Mouse (Mus musculus): ENCODE data around the gene Gtpbp3. TPM values are rescaled to one million over a fixed set of nuclear protein-coding genes. Genes with fewer than 3 reads are reported as not detected.

Gtpbp3 gene
- polyA plus RNA-seq, 1 experiment from 2014 or later = 16.1 TPM

DNA sequence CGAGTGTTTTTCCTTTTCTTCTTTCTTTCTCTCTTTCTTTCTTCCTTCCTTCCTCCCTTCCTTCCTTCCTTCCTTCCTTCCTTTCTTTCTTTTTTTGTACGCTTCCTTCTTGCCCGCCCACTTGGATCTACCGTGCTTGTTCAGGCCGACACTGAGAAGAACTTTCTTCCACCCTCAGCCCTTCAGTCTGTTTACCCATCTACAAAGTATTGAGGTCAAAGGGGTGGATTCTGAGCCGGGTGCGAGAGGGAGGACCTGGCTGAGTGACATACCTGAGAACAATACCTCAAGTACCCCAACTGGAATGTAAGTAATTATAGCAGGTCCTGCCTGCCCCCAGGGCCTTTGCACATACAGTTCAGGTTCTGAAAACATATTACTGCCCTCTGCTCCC, 1.8 kb upstream of the Gtpbp3 start:
- H3K4me3 ChIP-seq (ENCODE audit: low read length) = peak overlapping the region; percentile 80
- peak overlapping the region; percentile 26; the same call in 1 of the 2 replicates for H3K27ac ChIP-seq (ENCODE audit: low read length)
- H3K9ac ChIP-seq (ENCODE audit: low read length) = peak overlapping the region; percentile 89
- 0 out of 2 replicates have a peak, but pooled peaks cover 3% of the 10 kb centered on the region for H3K36me3 ChIP-seq (ENCODE audit: control insufficient read depth, insufficient read depth, low read length)
- H3K27me3 ChIP-seq (ENCODE audit: control insufficient read depth, insufficient read depth, low read depth, low read length) = no peaks in the 10 kb centered on the region
- H3K9me3 ChIP-seq (ENCODE audit: control insufficient read depth, low read length) = no peaks in the 10 kb centered on the region
- peak; percentile 10; the same call in 1 of the 2 replicates for ATAC-seq (ENCODE audit: low read depth)
- peak overlapping the region; percentile 82; the same call in 1 of the 2 replicates for H3K4me2 ChIP-seq (ENCODE audit: low read depth, low read length)
- 5% methylated on average over 7 of the region's 7 CpGs for WGBS
- peaks cover 16% of the 10 kb centered on the region for H3K4me1 ChIP-seq (replicated peaks; ENCODE audit: control insufficient read depth, insufficient read depth, low read length)

DNA sequence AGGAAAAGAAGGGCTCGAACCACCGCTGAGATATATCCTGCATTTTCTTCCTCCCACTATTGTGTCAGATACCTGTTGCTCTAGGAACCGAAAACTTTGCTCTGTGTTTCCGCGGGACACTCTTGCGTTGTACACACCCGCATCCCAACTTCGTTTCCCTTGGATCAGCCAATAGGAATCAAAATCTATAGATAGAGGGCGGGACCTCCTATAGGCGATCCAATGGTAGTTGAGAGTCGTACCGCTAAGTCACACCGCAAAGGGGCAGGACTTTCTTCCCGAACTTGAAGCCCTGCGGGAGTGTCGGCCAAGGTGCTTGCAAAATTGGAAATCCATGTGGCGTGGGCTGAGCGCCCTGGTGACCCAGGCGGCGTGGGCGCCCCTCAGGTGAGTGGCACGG, 551 bp downstream of the Gtpbp3 start:
- Histone ChIP-seq H3K9me3 (ENCODE audit: control insufficient read depth, low read length) (no peaks in the 10 kb centered on the region), H3K27ac (ENCODE audit: low read length) (peak overlapping the region; percentile 94), H3K9ac (ENCODE audit: low read length) (peak overlapping the region; percentile 84), H3K36me3 (ENCODE audit: control insufficient read depth, insufficient read depth, low read length) (peaks cover 11% of the 10 kb centered on the region), H3K27me3 (ENCODE audit: control insufficient read depth, insufficient read depth, low read depth, low read length) (no peaks in the 10 kb centered on the region), H3K4me3 (ENCODE audit: low read length) (peak overlapping the region; percentile 93), H3K4me2 (ENCODE audit: low read depth, low read length) (peak overlapping the region; percentile 96), H3K4me1 (replicated peaks; ENCODE audit: control insufficient read depth, insufficient read depth, low read length) (peaks cover 16% of the 10 kb centered on the region)
- under 1% methylated on average over 22 of the region's 22 CpGs for WGBS
- ATAC-seq (ENCODE audit: low read depth) = peak; percentile 88

DNA sequence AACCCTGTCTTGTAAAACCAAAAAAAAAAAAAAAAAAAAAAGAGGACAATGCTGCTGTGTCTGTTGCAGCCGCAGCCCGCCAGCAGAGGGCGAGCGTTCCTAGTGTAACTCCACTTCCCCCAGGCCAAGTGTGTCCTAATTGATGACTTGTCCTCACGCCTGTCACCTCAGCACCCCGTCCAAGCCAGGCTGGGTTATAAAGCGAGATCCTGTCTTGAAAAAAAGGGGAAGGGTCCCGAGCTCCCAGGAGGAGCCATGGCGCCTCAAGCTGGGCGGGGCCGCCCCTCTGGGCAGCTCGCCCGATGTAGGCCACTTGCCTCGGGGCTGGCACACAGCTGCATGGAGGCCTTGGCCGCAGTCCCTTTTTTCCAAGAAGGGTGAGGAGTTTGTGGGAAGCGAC, 7.1 kb downstream of the Gtpbp3 start:
- H3K9ac ChIP-seq (ENCODE audit: low read length) = 0 out of 2 replicates have a peak overlapping the region, but pooled peaks have one; percentile 14
- peaks cover 14% of the 10 kb centered on the region for H3K36me3 ChIP-seq (ENCODE audit: control insufficient read depth, insufficient read depth, low read length)
- peak; percentile 66 for ATAC-seq (ENCODE audit: low read depth)
- no peak overlapping the region for H3K4me3 ChIP-seq (ENCODE audit: low read length)
- H3K27ac ChIP-seq (ENCODE audit: low read length) = peak overlapping the region; percentile 73
- WGBS = 11% methylated on average over 16 of the region's 16 CpGs
- H3K4me2 ChIP-seq (ENCODE audit: low read depth, low read length) = peak overlapping the region; percentile 33
- H3K4me1 ChIP-seq (replicated peaks; ENCODE audit: control insufficient read depth, insufficient read depth, low read length) = peaks cover 44% of the 10 kb centered on the region
- H3K9me3 ChIP-seq (ENCODE audit: control insufficient read depth, low read length) = no peaks in the 10 kb centered on the region
- H3K27me3 ChIP-seq (ENCODE audit: control insufficient read depth, insufficient read depth, low read depth, low read length) = no peaks in the 10 kb centered on the region

DNA sequence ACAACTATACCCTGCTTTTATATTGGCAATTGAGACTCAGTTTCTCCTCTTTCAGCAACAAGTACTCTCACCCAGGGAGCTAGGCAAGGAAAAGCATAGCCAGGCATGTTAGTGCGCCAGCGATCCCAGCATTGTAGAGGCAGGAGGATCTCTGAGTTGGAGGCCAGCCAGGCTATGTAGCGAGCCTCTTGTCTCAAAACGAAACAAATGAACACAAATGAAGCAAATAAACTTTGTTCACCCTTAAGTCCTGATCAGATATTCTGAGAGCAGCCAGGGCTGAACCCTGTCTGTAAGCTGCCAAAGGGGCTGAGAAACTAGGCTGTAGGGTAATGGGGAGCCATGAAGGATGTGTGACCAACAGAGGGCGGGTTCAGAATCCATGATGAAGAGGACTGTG, 7.9 kb downstream of the Gtpbp3 start:
- Histone ChIP-seq H3K27me3 (ENCODE audit: control insufficient read depth, insufficient read depth, low read depth, low read length) (no peaks in the 10 kb centered on the region), H3K9me3 (ENCODE audit: control insufficient read depth, low read length) (no peaks in the 10 kb centered on the region), H3K4me3 (ENCODE audit: low read length) (no peak overlapping the region), H3K4me2 (ENCODE audit: low read depth, low read length) (no peak overlapping the region), H3K27ac (ENCODE audit: low read length) (peak overlapping the region; percentile 73), H3K36me3 (ENCODE audit: control insufficient read depth, insufficient read depth, low read length) (peaks cover 13% of the 10 kb centered on the region), H3K9ac (ENCODE audit: low read length) (no peak overlapping the region), H3K4me1 (replicated peaks; ENCODE audit: control insufficient read depth, insufficient read depth, low read length) (peaks cover 44% of the 10 kb centered on the region)
- 57% methylated on average over 5 of the region's 5 CpGs for WGBS
- no peak for ATAC-seq (ENCODE audit: low read depth)

DNA sequence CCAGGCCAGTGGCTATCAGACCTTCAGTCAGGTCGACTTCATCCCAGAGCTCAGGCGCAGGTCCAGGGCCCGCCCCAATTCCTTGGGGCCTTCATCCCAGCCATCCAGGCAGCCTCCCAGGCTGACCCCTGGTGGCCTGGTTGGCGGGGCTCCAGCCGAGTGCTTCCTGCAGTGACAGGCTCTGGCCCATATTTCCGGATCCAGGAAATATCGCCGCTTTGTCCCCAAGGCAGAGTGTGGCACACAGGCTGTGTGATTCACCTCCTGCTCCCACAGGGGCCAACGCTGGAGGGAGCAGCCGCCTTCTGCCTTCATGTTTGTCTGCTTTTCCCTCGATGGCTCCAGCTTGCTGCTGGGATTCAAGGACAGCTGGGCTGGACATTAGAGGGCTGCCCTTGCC, 8.6 kb downstream of the Gtpbp3 start:
- Histone ChIP-seq H3K4me3 (ENCODE audit: low read length) (no peak overlapping the region), H3K4me2 (ENCODE audit: low read depth, low read length) (no peak overlapping the region), H3K36me3 (ENCODE audit: control insufficient read depth, insufficient read depth, low read length) (peaks cover 11% of the 10 kb centered on the region), H3K27ac (ENCODE audit: low read length) (peak overlapping the region; percentile 80), H3K27me3 (ENCODE audit: control insufficient read depth, insufficient read depth, low read depth, low read length) (no peaks in the 10 kb centered on the region), H3K4me1 (replicated peaks; ENCODE audit: control insufficient read depth, insufficient read depth, low read length) (peaks cover 44% of the 10 kb centered on the region), H3K9me3 (ENCODE audit: control insufficient read depth, low read length) (no peaks in the 10 kb centered on the region), H3K9ac (ENCODE audit: low read length) (no peak overlapping the region)
- ATAC-seq (ENCODE audit: low read depth) = peak; percentile 57
- WGBS = 23% methylated on average over 11 of the region's 11 CpGs

DNA sequence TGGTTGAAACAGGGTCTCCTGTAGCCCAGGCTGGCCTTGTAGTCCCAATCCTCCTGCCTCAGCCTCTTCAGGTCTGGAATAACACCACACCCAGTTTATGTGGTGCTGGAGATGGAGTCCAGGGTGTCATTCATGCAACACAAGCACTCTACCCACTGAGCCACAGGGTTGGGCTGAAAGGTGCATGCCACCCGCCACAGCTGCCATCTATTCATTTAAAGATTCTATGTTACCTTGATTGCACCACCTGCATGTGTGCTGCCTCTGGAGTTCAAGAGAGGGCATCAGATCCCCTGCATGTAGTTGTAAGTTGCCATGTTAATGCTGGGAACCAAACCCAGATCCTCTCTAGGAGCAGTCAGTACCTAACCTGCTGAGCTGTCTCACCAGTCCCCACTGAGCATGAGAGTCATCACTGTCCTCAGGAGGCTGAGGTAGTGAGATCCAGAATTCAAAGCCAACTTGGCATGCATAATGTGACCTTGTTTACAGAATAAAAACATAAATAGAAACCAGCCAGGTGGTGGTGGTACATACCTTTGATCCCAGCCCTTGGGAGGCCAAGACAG, 9.3 kb downstream of the Gtpbp3 start:
- no peak overlapping the region for H3K4me3 ChIP-seq (ENCODE audit: low read length)
- H3K9me3 ChIP-seq (ENCODE audit: control insufficient read depth, low read length) = no peaks in the 10 kb centered on the region
- no peak overlapping the region for H3K4me2 ChIP-seq (ENCODE audit: low read depth, low read length)
- H3K27me3 ChIP-seq (ENCODE audit: control insufficient read depth, insufficient read depth, low read depth, low read length) = no peaks in the 10 kb centered on the region
- peaks cover 44% of the 10 kb centered on the region for H3K4me1 ChIP-seq (replicated peaks; ENCODE audit: control insufficient read depth, insufficient read depth, low read length)
- 85% methylated on average over 1 of the region's 1 CpGs for WGBS
- H3K9ac ChIP-seq (ENCODE audit: low read length) = 0 out of 2 replicates have a peak overlapping the region, but pooled peaks have one; percentile 6
- peak overlapping the region; percentile 80 for H3K27ac ChIP-seq (ENCODE audit: low read length)
- H3K36me3 ChIP-seq (ENCODE audit: control insufficient read depth, insufficient read depth, low read length) = peaks cover 10% of the 10 kb centered on the region
- no peak for ATAC-seq (ENCODE audit: low read depth)

DNA sequence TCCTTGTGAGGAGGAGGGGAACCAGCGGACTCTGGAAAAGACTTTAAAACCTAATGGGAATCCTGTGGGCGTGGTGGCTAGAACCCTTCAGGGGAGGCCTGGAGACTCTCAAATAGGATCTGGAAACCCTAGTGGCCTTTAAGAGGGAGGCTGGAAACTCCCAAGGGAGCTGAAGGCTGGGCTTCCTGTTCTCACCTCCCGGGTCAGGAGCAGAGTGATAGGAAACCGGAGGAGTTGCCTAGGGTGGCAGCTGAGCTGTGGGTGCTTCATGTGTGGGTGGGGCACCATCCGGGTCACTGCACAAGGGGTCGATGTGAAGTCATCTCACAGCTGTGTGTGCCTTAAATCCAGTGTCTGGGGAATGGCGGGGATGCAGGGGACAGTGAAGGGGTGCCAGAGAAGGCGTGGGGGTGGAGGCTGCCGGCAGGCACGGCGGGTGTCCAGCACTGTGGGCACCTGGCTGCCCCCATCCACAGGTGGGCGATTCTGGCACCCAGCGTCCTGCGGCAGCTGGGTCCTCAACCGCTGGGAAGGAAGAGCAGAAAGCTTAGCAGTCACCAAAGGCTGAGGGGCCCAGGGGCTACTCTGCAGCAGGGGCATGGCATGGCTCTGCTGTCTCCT, 10.1 kb downstream of the Gtpbp3 start:
- H3K4me2 ChIP-seq (ENCODE audit: low read depth, low read length) = no peak overlapping the region
- peaks cover 3% of the 10 kb centered on the region; the same call in 1 of the 2 replicates for H3K36me3 ChIP-seq (ENCODE audit: control insufficient read depth, insufficient read depth, low read length)
- peak overlapping the region; percentile 6; the same call in 1 of the 2 replicates for H3K9ac ChIP-seq (ENCODE audit: low read length)
- no peak overlapping the region for H3K4me3 ChIP-seq (ENCODE audit: low read length)
- peak; percentile 1; the same call in 1 of the 2 replicates for ATAC-seq (ENCODE audit: low read depth)
- no peaks in the 10 kb centered on the region for H3K9me3 ChIP-seq (ENCODE audit: control insufficient read depth, low read length)
- no peaks in the 10 kb centered on the region for H3K27me3 ChIP-seq (ENCODE audit: control insufficient read depth, insufficient read depth, low read depth, low read length)
- 24% methylated on average over 15 of the region's 15 CpGs for WGBS
- H3K27ac ChIP-seq (ENCODE audit: low read length) = peak overlapping the region; percentile 68
- H3K4me1 ChIP-seq (replicated peaks; ENCODE audit: control insufficient read depth, insufficient read depth, low read length) = peaks cover 44% of the 10 kb centered on the region

DNA sequence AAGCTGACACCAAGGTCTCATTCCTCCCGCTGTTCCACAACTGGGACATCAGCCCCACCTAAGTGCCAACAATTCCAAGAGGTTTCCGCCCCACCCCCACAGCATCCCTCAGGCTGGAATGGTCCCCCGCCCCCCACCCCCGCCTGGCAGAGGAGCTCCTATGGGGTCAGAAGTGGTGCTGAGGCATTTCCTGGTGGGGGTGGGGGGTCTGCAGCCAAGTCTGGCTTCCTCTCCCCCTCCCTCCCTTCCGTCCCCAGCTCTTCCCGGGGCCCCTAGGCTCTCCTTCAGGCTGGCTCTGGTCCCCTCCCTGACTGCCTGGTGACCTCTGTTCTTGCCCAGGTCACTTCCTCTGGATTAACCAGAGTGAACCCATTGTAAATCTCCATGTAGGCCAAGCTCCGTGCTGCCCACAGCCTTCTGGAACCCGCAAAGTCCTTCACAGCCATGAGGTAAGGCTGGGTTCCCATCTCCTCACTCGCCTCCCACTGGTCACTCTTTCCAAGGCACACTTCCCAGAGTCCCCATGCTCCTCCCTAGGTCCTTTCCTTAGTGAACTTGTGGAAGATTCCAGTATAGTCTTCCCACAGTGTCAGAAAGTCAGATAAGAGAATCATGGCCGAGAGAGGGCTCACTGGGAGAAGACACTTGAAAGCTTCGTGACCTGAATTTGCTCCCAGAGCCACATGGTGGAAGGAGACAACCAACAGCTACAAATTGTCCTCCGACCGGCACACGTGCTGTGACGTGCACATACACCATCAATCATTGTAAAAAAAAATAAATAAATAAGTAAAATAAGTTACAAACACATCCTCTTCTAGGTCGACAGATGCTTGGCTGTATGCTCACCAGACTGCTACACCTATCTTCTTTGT, 11.2 kb downstream of the Gtpbp3 start:
- Histone ChIP-seq H3K9ac (ENCODE audit: low read length) (peak overlapping the region; percentile 6), H3K27me3 (ENCODE audit: control insufficient read depth, insufficient read depth, low read depth, low read length) (no peaks in the 10 kb centered on the region), H3K4me1 (replicated peaks; ENCODE audit: control insufficient read depth, insufficient read depth, low read length) (peaks cover 44% of the 10 kb centered on the region), H3K4me3 (ENCODE audit: low read length) (no peak overlapping the region), H3K4me2 (ENCODE audit: low read depth, low read length) (peak overlapping the region; percentile 23; the same call in 1 of the 2 replicates), H3K36me3 (ENCODE audit: control insufficient read depth, insufficient read depth, low read length) (no peaks in the 10 kb centered on the region), H3K27ac (ENCODE audit: low read length) (peak overlapping the region; percentile 68), H3K9me3 (ENCODE audit: control insufficient read depth, low read length) (no peaks in the 10 kb centered on the region)
- WGBS = 17% methylated on average over 16 of the region's 16 CpGs
- ATAC-seq (ENCODE audit: low read depth) = peak; percentile 41

DNA sequence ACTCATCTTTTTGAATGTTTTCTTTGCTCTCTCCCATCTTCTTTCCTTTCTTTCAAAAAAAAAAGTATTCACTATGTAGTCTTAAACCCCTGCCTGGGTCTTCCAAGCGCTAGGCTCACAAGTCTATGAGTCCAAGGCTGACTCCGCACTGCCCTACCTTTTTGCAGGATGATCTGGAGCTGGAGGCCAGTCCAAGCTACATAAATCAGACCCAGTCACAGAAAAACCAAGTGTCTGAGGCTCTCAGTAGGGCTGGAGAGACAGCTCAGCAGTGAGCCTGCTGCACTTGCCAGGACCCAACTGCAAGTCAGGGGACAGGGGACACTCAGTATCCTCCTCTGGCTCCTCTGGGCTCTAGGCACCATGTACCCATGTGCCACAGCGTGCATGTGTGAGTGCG, 16.4 kb downstream of the Gtpbp3 start:
- 89% methylated on average over 4 of the region's 4 CpGs for WGBS
- Histone ChIP-seq H3K36me3 (ENCODE audit: control insufficient read depth, insufficient read depth, low read length) (no peaks in the 10 kb centered on the region), H3K4me1 (replicated peaks; ENCODE audit: control insufficient read depth, insufficient read depth, low read length) (peaks cover 8% of the 10 kb centered on the region), H3K27me3 (ENCODE audit: control insufficient read depth, insufficient read depth, low read depth, low read length) (peaks cover 23% of the 10 kb centered on the region), H3K9me3 (ENCODE audit: control insufficient read depth, low read length) (no peaks in the 10 kb centered on the region), H3K4me2 (ENCODE audit: low read depth, low read length) (no peak overlapping the region), H3K4me3 (ENCODE audit: low read length) (no peak overlapping the region), H3K9ac (ENCODE audit: low read length) (no peak overlapping the region), H3K27ac (ENCODE audit: low read length) (no peak overlapping the region)
- ATAC-seq (ENCODE audit: low read depth) = no peak
